Mouse (Mus musculus) stomach, postnatal 0 days (tissue): ENCODE measurements around the gene Rbm33. TPM values are rescaled to one million over a fixed set of nuclear protein-coding genes. Genes with fewer than 3 reads are reported as not detected.

Experiments used
- ATAC-seq: fragments of 200-750 bp; cut with Nextera tagmentation; 2 replicates; pipeline ENCODE4 v1.8.0; 2017; ENCODE audit not compliant: low FRiP score, low TSS enrichment
- DNase-seq: peaks from one replicate; pipeline ENCODE4 v3.0.0-alpha.2; 2016; ENCODE audit warnings: low spot score
- H3K27ac ChIP-seq: fragments of 300-500 bp; sonication (generic); replicated peaks from 2 replicates; pipeline ENCODE4 v1.5.1; 2014; ENCODE audit warnings: mild to moderate bottlenecking, control low read depth
- H3K27me3 ChIP-seq: fragments of 300-500 bp; sonication (generic); 2 replicates; pipeline ENCODE4 v1.6.1; 2014; ENCODE audit warnings: low read length; ENCODE audit not compliant: control insufficient read depth, insufficient read depth
- H3K36me3 ChIP-seq: fragments of 300-500 bp; sonication (generic); 2 replicates; pipeline ENCODE4 v1.6.1; 2014; ENCODE audit warnings: low read length, mixed read lengths; ENCODE audit not compliant: control insufficient read depth, insufficient read depth
- H3K4me1 ChIP-seq: fragments of 300-500 bp; sonication (generic); replicated peaks from 2 replicates; pipeline ENCODE4 v1.6.1; 2014; ENCODE audit warnings: antibody characterized with exemption; ENCODE audit not compliant: control insufficient read depth, insufficient read depth
- H3K4me2 ChIP-seq: fragments of 300-500 bp; sonication (generic); replicated peaks from 2 replicates; pipeline ENCODE4 v1.6.1; 2014; ENCODE audit warnings: low read depth, mild to moderate bottlenecking, control low read depth, moderate library complexity
- H3K4me3 ChIP-seq: fragments of 300-500 bp; sonication (generic); 2 replicates; pipeline ENCODE4 v1.5.1; 2014; ENCODE audit warnings: low read depth, low read length, control low read depth
- H3K9ac ChIP-seq: fragments of 300-500 bp; sonication (generic); 2 replicates; pipeline ENCODE4 v1.6.1; 2014; ENCODE audit warnings: mild to moderate bottlenecking, low read length, control low read depth, mixed read lengths
- H3K9me3 ChIP-seq: fragments of 300-500 bp; sonication (generic); 2 replicates; pipeline ENCODE4 v1.6.1; 2016; ENCODE audit warnings: low read length; ENCODE audit not compliant: control insufficient read depth
- CTCF ChIP-seq: IDR thresholded peaks from 2 replicates; pipeline ENCODE4 v1.5.1; 2016; ENCODE audit warnings: antibody characterized with exemption, low read depth, mild to moderate bottlenecking, moderate library complexity
- EP300 ChIP-seq: optimal IDR thresholded peaks from 2 replicates; pipeline ENCODE3; 2016; ENCODE audit warnings: antibody characterized with exemption
- WGBS: fragments of 180-500 bp; shearing (Covaris S2); extraction: QIAGEN DNeasy Blood & Tissue Kit; methylation state at CpG from one replicate; pipeline ENCODE4 v1.1.7; 2014; 5-methylcytosine and 5-hydroxymethylcytosine counted together
- polyA plus RNA-seq: library from polyadenylated mRNA; unstranded; fragments of >200 nt; fragmentation: Nextera tagmentation; extraction: Ambion mirVana; gene quantifications from 2 replicates; pipeline ENCODE4 v1.2.1, GENCODE M21; 2015

Rbm33 gene
- polyA plus RNA-seq, 1 experiment from 2014 or later: 4.7 TPM

DNA sequence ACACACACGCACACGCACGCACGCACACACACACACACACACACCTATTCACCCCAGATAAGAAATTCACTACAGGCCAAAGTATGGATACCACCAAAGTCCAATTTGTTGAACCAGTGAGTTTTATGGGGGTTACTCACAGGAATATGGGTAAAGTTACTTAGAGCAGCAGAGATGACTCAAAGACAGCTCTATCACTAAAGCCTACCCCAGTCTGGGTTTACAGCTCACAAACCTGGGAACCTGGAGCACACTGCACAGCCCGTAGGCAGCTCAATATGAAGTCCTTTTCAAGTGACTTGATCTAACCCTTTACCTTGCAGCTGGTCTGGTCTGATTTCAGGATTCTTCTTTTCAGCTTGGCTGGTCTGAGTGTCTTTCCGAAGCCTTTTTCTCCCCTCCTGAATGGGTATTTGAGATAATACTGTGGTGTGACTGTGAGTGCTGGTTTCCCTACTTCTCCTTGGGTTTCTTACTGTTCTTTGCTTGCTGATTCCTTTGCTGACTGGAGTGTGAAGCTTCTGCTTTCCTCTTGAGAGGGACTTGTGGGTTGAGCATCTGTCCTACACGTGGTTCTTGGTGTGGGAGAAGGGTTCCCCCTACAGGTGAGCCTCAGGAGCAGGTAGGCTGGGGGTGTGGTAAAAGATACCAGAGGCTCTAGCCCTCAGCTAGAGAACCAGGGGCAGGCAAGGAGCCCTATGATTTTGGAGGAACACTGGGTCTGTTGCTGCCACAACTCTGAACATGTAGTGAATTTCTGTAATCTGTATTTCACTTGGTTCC is 12.3 kb downstream of the Rbm33 start:
- Histone ChIP-seq H3K27me3 (no peaks in the 10 kb centered on the region), H3K9ac (no peak overlapping the region), H3K4me1 (no peaks in the 10 kb centered on the region), H3K4me3 (no peak overlapping the region), H3K4me2 (no peak overlapping the region), H3K9me3 (no peaks in the 10 kb centered on the region), H3K36me3 (no peaks in the 10 kb centered on the region), H3K27ac (no peak overlapping the region)
- TF ChIP-seq CTCF (peak; percentile 80), EP300 (no peak)
- ATAC-seq (peak; percentile 69; the same call in 1 of the 2 replicates), DNase-seq (peak; percentile 63)
- 77% methylated on average over 7 of the region's 7 CpGs for WGBS

DNA sequence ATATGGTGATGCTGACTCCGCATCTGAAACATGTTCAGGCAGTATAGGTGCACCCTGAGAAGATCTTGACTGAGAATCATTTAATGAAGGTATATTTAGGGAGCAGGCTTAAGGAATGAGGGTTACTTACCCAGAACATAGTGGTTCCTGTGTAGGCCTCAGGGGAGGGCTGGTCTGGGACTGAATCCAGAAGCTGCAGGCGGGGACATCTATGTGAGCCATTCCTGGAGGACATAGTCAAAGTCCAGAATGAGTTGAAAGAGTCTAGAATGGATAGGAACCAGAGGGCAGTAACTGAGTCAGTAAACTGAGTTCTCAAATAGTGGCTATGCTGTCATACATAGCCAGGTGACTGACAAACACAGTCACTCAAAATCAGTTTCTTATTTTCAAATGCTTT is 16.8 kb downstream of the Rbm33 start:
- no peak for ATAC-seq
- Histone ChIP-seq H3K9ac (no peak overlapping the region), H3K9me3 (no peaks in the 10 kb centered on the region), H3K4me2 (no peak overlapping the region), H3K27me3 (no peaks in the 10 kb centered on the region), H3K36me3 (peaks cover 5% of the 10 kb centered on the region; the same call in 1 of the 2 replicates), H3K27ac (no peak overlapping the region), H3K4me3 (no peak overlapping the region), H3K4me1 (no peaks in the 10 kb centered on the region)
- no peak for TF ChIP-seq EP300
- no peak for TF ChIP-seq CTCF
- DNase-seq: no peak
- WGBS: 71% methylated on average over 2 of the region's 2 CpGs

- H3K27ac ChIP-seq: no peak overlapping the region
- H3K4me3 ChIP-seq: no peak overlapping the region
- DNase-seq (no peak), ATAC-seq (no peak)
- no peak overlapping the region for H3K9ac ChIP-seq
- H3K36me3 ChIP-seq: peaks cover 11% of the 10 kb centered on the region; the same call in 1 of the 2 replicates
- H3K4me2 ChIP-seq: no peak overlapping the region
- TF ChIP-seq EP300: no peak
- no peak for TF ChIP-seq CTCF
- no peaks in the 10 kb centered on the region for H3K9me3 ChIP-seq
- no peaks in the 10 kb centered on the region for H3K4me1 ChIP-seq
- no peaks in the 10 kb centered on the region for H3K27me3 ChIP-seq
These were observed 35.1 kb downstream of the Rbm33 start for GRCm38 (mm10) chr5:28351857-28352513.

DNA sequence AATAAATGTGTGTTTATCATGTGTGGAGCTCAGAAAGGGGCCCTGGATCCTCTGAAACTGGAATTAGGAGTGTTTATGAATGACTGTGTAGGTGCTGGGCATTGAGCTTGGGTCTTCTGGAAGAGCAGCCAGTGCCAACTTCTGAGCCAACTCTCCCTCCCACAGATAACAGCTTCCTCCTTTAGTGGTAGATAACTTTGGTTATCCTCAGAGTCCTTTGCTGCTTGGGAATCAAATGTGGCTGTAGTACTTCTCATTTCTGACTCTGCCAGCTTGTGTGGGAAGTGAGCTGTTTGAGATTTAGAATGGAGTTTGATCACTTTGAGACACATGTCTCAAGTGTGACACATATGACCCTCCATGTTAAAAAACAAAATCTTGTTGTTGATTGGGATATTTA is 38.7 kb downstream of the Rbm33 start:
- no peak overlapping the region for H3K4me3 ChIP-seq
- DNase-seq: no peak
- no peaks in the 10 kb centered on the region for H3K27me3 ChIP-seq
- no peaks in the 10 kb centered on the region for H3K4me1 ChIP-seq
- no peak overlapping the region for H3K4me2 ChIP-seq
- peaks cover 27% of the 10 kb centered on the region for H3K36me3 ChIP-seq
- H3K27ac ChIP-seq: no peak overlapping the region
- no peak for ATAC-seq
- H3K9ac ChIP-seq: no peak overlapping the region
- H3K9me3 ChIP-seq: no peaks in the 10 kb centered on the region
- no peak for TF ChIP-seq EP300
- no peak for TF ChIP-seq CTCF

DNA sequence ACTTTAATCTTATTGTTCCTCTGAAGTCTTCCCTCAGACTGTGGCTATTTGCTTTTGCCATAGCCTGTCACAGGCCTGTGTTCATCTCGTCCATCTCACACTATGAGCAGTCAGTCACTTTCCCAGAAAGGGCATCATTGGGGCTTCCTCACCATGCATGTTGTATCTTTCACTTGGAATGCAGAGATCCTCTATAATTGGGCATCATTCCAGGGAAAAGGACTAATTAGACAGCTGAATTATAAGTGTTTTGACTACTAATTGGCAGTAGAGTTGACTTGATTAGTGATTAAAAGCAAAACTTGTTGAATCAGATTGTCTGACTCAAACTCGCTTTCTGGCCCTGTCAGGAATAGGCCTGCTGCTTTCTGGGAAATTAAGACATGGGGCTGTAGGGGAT is 43.8 kb downstream of the Rbm33 start:
- Histone ChIP-seq H3K36me3 (peaks cover 24% of the 10 kb centered on the region), H3K27ac (no peak overlapping the region), H3K27me3 (no peaks in the 10 kb centered on the region), H3K4me3 (no peak overlapping the region), H3K4me2 (no peak overlapping the region), H3K9ac (no peak overlapping the region), H3K4me1 (no peaks in the 10 kb centered on the region), H3K9me3 (no peaks in the 10 kb centered on the region)
- ATAC-seq (no peak), DNase-seq (no peak)
- 87% methylated on average over 2 of the region's 2 CpGs for WGBS
- TF ChIP-seq CTCF: no peak
- no peak for TF ChIP-seq EP300

- peak; percentile 47 for DNase-seq
These were observed 51.1 kb downstream of the Rbm33 start for GRCm38 (mm10) chr5:28368056-28368455.

More at GRCm38 (mm10) chr5:28368056-28368455, 51.1 kb downstream of the Rbm33 start:
- Histone ChIP-seq H3K9ac (no peak overlapping the region), H3K4me3 (no peak overlapping the region), H3K27me3 (no peaks in the 10 kb centered on the region), H3K27ac (no peak overlapping the region), H3K4me1 (no peaks in the 10 kb centered on the region), H3K4me2 (no peak overlapping the region), H3K9me3 (no peaks in the 10 kb centered on the region), H3K36me3 (peaks cover 9% of the 10 kb centered on the region; the same call in 1 of the 2 replicates)
- TF ChIP-seq CTCF (no peak), EP300 (no peak)
- peak; percentile 71 for ATAC-seq
- WGBS: 22% methylated on average over 2 of the region's 2 CpGs
